Mouse (Mus musculus): ENCODE results near the gene Bbs9.

The Bbs9 gene

GRCm38 (mm10) chr9:22468170-22468898 lies 7.2 kb upstream of the Bbs9 start:
- peak in 1 of 2 experiments; percentile 68 for DNase-seq (ENCODE audit: low spot score in 2 of 2)

DNA sequence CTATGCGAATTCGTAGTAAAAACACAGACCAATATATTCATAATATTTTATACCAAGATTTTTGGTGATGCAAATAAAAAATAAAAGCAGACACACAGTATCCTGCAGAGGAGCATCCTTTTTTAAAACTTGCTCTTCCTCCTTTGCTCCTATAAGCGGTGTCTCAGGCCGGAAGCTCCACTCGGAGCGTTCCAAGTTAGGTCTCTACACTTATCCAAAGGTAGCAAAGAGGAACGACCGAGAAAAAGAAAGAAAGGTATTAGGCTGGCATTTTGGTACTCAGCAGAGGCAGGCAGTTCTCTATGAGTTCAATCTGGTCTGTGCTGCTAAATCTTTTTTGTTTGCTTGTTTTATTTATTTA lies 6.6 kb upstream of the Bbs9 start:
- DNase-seq (ENCODE audit: low spot score in 2 of 2), result no peak

DNA sequence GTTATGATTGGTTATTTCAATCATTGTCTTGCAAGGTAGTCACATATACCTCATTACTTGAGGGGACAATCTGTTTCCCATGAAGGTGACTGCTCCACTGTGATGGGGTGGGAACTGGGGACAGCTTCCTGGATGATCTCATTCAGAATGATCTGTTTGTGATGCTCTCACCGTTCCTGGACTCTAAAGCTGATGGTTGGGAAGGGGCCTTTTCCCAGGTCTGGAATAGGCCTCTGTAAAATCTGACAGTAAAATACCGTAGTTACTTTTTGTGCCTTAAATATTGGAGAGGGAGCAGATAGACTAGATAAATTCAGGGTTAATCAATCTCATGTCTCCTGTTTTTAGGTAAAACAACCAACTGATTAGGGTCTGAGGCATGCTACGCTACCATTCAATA lies 5.9 kb upstream of the Bbs9 start, which contains the start of gene Rp9:
Gene Rp9 (minus strand): TSS at position 101 of the 400 bp plus-strand sequence.
- no peak for DNase-seq (ENCODE audit: low spot score in 2 of 2)

GRCm38 (mm10) chr9:22476265-22476664 lies 750 bp downstream of the Bbs9 start:
- DNase-seq (ENCODE audit: low spot score in 2 of 2), result no peak

- no peak for DNase-seq (ENCODE audit: low spot score in 2 of 2)
Observed at GRCm38 (mm10) chr9:22478946-22479345, 3.4 kb downstream of the Bbs9 start.

DNA sequence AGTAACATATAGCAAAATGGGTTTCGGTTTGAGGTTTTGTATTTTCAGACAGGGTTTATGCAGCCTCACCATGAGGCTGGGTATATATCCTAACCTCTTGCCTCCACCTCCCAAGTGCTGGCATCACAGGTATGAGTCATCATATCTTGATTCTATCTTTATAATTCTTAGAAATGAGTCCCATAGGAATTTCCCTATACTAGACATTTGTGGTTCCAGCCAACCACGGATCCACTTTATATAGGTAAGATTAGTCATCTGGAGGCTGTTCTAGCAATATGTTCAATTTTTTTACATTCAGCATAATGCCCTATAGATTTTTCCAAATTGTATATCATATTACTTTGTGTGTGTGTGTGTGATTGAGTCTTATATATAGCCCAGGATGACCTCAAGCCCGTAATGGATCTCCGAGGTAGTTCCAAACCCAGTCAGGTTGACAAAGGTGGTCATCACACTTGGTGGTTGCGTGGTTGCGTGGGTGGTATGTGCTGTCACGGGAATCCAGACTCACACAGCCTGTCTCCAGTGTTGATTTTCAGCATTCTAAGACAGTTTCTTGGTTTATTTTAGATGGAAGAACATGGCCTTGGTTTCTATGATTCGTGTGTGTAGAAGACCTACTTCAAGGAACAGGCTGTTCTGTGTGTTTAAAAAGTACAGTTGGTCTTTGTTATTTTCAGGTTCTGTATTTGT lies 8.5 kb downstream of the Bbs9 start:
- no peak for DNase-seq (ENCODE audit: low spot score in 2 of 2)

DNA sequence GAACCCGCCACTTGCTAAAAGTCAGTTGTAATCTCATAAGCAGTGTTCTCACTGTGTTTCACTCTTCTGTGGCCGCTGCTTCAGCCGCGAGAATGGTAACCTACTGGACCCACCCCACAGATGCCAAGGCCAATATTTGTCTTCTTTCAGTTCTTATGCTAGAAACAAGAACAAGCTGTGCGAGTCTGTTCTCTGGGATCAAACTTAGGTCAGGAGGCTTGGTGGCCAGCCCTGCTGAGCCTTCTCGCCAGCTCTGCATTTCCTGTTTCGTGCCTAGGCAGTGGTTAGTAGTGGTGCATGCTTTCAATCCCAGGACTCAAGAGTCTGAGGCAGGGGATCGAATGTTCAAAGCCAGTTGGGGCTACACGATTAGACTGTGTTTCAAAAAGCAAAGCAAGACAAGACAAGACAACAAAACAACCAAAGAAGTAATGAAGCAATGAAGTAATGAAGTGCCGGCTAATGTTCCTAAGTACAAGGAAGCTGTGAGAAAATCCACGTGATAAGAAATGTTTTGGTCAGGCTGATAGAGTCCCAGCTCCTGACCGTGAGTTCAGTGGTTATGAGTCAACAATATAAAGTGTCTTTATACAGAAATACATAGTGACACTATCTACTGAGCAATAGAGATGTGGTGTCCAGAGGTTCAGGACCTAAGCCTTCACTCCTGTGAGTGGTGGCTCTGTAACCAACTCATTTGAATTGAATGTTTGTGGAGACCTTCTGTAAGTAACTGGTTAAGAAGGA lies 9.2 kb downstream of the Bbs9 start:
- DNase-seq (ENCODE audit: low spot score in 2 of 2), result no peak

DNA sequence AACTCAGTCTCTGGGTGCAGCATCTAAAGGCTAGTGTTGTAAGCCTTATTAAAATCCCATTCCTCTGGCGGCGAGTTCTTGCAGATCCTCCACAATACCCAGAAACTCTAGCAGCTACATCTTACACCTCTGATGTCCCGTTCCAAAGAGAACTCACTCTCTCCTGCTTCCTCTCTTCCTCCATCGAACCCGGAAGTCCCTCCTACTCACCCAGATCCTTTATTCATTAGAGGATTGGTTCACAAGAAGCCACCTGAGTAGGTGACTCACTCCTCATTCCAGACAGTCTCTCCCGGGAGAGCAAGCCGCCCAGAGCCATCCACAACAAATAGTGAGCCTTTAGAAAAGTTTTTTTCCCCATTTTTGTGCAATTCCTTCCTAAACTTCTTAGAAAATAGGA lies 10.7 kb downstream of the Bbs9 start:
- no peak for DNase-seq (ENCODE audit: low spot score in 2 of 2)

DNA sequence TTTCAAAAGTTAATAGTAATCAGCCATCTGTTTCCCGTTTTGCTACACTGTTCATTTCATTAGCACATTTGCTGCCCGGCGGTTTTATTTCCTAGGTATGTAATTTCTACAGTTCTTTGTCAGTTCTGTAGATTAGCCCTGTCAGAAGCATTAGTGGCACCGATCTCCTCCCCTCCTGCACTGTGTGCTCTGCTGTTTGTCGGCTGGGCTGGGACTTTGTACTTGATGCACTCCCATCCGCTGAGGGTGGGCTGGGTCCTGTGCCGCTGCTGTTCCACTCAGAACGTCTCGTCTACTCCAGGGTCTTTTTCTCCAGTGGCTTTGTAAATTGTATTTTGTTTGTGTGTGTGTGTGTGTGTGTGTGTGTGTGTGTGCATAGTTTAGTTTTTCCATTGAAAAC lies 13.4 kb downstream of the Bbs9 start:
- no peak for DNase-seq (ENCODE audit: low spot score in 2 of 2)

GRCm38 (mm10) chr9:22494203-22494807 lies 18.8 kb downstream of the Bbs9 start:
- no peak for DNase-seq (ENCODE audit: low spot score in 2 of 2)

GRCm38 (mm10) chr9:22495133-22495532 lies 19.6 kb downstream of the Bbs9 start:
- DNase-seq (ENCODE audit: low spot score in 2 of 2), result no peak

- DNase-seq (ENCODE audit: low spot score in 2 of 2), result no peak
Observed at GRCm38 (mm10) chr9:22497021-22497767, 21.7 kb downstream of the Bbs9 start.

DNA sequence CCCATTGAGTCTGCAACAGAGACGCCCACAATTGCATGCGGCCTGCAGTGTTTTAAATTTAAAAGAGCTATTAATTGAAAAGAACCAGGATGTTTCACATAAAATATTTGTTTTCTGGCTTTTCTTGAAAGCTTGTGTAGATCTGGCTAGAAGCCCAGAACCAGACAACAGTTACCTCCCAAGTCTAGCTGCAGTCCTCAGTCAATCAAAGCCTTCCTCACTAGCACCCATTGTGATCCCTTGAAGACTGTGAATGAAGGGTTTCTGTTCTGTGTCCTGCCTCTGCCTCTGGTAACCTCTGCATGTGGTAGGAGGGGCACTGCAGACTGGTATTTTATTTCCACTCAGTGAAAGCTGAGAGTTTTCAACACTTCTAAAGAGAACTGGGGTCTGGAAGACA lies 27.5 kb downstream of the Bbs9 start:
- DNase-seq (ENCODE audit: low spot score in 2 of 2), result no peak

DNA sequence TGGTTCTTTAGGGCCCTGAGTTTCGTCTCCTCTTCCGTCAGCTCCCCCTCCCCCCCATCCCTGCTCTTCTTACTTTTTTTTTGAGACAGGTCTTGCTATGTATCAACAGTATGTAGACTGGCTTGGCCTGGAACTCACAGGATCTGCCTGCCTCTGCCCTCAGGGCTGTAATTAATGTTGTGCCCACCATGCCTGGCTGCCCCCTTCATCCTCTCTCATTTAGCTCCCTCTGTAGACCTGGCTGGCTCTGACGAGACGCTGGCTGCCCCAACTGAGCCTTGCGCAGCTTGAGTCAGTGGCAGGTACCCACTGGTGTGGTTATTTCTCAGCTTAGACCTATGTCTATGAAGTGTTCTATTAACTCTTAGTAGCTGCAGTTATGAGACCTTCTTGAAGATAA lies 28.1 kb downstream of the Bbs9 start:
- DNase-seq (ENCODE audit: low spot score in 2 of 2), result no peak

- no peak for DNase-seq (ENCODE audit: low spot score in 2 of 2)
Observed at GRCm38 (mm10) chr9:22505574-22505973, 30.1 kb downstream of the Bbs9 start.

GRCm38 (mm10) chr9:22515076-22515475 lies 39.6 kb downstream of the Bbs9 start:
- DNase-seq (ENCODE audit: low spot score in 2 of 2), result no peak

- peak; percentile 17 to 66 for DNase-seq (ENCODE audit: low spot score in 2 of 2)
Observed at GRCm38 (mm10) chr9:22518394-22519041, 43.0 kb downstream of the Bbs9 start.

- no peak for DNase-seq (ENCODE audit: low spot score in 2 of 2)
Observed at GRCm38 (mm10) chr9:22523460-22523859, 47.9 kb downstream of the Bbs9 start.

GRCm38 (mm10) chr9:22530734-22531489 lies 55.4 kb downstream of the Bbs9 start:
- DNase-seq (ENCODE audit: low spot score in 2 of 2), result no peak

GRCm38 (mm10) chr9:22532112-22532511 lies 56.6 kb downstream of the Bbs9 start:
- no peak for DNase-seq (ENCODE audit: low spot score in 2 of 2)
